Mouse (Mus musculus) urinary bladder, postnatal 10 days (tissue): ENCODE results near the gene Rnf39.

Experiments
- DNase-seq: peaks from one replicate; pipeline ENCODE4 v3.0.0; 2022; ENCODE audit warnings: low spot score

Gene Rnf39

DNA sequence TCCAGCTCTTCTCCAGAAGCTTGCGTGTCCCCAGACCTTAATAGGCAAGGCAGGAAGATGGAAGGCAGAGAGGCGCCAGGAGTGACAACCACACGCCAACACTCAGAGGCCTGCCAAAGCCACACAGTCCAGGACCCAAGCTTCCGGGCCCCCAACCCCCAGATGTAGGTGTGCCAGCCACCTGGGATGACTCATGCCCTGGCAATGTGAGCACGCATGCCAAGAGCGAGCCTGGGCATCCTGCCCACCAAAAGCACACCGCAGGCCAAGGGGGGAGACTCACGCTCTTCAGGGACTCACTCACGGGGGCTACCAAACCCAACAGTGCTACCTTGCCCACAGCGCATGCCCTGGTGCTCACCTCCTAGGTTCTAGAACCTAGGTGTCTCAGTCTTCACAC lies 327 bp upstream of the Rnf39 start:
- peak; percentile 17 for DNase-seq

DNA sequence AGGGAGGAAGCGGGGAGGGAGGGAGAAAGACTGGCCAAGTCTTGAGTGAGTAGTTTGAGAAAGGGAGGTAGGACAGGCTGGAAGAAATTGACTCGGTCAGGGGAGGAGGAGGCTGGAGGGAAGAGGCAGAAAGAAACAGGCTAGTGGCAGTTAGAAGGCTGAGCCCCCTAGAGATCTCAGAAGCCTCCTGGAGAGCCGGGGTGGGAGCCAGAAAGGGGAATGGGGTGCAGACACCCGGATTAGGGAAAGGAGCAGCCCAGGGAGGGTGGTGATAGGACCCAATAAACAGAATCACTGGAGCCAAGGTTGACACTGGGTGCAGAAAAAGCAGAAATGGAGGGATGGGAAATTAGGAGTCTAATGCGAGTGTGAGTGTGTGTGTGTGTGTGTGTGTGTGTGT lies 973 bp downstream of the Rnf39 start:
- no peak for DNase-seq

DNA sequence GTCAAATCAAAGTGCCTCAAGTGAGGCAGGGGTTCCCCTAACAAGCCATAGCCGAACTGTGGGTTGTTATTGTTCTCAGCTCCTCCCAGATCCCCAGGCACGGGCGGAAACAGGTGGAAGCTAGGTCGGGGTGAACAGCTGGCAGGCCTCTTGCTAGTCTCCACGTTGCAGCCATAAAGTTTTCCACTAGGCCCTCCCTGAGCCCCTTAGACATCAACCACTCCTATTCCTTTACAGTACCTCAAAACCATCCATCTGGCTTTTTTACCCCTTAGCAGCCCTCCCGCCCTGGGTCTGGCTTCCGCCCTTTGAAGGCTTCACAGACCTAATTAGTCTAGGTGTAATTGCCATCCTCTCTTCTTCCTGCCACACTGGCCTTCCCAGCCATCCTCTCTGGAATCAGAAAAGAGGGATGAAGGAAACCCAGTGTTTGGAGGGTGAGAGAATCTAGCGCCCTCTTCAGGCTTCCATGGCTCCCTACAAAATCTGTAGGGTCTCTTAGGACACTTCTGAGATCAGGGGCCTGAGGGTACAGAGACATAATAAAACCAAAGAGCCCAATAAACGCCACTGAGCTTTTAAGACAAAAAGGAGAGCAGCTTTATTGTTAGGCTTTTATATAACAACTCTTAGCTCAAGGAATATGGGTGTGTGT lies 1.5 kb downstream of the Rnf39 start:
- no peak for DNase-seq

DNA sequence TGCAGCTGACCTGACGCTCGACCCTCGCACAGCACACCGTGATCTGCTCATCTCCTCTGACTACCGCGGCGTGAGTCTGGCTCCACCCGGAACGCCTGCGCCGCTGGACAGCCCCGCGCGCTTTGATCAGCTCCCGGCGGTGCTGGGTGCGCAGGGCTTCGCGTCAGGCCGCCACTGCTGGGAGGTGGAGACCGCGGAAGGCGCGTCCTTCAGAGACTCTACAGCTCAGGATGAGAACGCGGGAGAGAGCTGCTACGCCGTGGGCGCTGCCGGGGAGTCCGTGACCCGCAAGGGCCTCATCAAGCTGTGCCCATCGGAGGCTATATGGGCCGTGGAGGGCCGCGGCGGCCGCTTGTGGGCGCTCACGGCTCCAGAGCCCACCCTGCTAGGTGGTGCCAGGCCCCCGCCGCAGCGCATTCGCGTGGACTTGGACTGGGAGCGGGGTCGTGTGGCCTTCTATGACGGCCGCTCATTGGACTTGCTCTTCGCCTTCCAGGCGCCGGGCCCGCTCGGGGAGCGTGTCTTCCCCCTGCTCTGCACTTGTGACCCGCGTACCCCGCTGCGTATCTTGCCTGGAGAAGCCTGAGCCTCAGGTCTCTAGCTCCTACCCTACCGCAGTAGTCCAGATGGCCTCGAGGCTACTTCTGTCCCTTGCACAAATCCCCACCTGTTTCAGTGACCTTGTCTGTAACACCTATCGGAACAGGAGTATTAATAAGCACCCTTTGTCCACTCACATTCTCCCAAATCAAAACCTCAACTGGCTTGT lies 4.5 kb downstream of the Rnf39 start:
- DNase-seq, result no peak

DNA sequence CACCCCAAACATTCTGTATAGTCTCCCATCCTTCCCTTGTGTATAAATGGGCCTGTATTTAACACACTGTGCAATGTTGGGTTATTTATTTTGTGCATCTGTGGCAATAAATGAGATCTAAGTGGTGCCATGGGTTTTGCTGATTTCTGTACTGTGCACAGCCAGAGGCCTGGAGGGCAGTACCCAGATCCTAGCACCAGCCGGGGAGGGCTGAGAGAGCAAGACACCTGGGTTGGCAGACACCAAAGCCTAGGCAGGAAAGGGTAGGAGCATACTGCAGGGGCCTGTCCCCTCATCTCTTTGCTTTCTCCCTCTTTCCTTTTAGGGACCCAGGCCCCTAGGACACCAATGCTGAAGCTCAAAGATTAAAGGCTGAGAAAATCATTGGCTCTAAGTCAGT lies 5.6 kb downstream of the Rnf39 start:
- DNase-seq, result no peak

DNA sequence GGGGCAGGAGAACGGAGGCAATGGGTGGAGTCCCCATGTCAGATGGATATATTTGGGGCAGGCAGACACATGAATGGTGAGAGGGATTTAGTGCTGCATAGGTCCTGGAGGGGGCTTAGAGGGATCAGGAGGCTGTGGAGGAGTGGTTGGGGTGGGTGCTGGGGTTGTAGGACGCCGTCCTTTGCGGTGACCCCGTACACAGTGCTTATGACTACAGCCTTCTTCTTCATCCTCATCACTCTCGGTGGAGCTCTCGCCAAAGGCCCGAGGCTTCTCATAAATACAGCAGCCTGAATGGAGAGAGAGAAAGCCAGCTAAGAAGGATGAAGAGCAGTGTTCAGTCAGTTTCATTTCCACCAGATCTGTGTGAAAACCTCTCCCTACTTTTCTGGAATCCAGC lies 6.5 kb downstream of the Rnf39 start:
- no peak for DNase-seq

- peak; percentile 81 for DNase-seq
These were observed 8.5 kb downstream of the Rnf39 start, which contains the start of gene Ppp1r11 for GRCm38 (mm10) chr17:36950981-36951947. Gene Ppp1r11, minus strand, starts transcription at chr17:36951741.

- DNase-seq, result no peak
These were observed 9.9 kb downstream of the Rnf39 start for GRCm38 (mm10) chr17:36952631-36953030.

GRCm38 (mm10) chr17:36953062-36953461 lies 10.3 kb downstream of the Rnf39 start:
- no peak for DNase-seq

DNA sequence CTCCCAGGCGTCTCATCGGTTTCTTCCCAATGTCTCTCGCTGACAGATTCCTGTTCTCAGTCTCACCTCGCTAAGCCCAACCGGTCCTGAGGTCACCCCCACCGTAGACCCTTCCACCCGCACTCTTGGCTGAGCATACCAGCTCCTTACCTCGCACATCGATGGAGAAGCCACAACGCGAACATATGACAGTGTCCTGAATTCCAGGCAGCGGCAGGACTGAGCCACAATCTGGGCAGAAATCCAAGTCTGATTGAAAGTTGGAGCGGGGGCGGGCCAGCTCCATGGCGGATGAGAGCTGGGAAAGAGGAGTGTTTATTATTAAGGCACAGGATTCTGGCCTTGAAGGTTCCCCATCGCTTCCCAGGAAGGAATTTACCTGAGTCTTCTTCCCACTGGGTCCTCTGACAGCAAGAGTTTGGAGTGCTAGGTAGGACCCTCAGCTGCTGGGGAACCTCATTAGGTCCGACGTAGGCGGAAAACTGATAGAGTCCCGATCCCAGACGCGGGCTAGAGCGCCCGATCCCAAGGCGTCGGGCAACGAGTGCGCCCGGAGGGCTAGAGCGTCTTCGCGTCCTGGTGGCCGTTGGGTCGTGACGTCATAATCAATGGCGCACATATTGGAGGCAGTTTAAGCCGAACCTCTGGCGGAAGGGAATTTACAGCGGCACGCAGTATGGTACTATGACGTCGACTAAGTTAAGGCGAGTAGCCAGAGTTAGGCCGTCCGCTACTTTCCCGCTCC lies 15.5 kb downstream of the Rnf39 start, which contains the start of the genes Znrd1 and Znrd1as:
TSS of gene Znrd1 (minus strand) at position 561 of the 745 bp plus-strand sequence.
TSS of gene Znrd1as (plus strand) at position 594 of the 745 bp plus-strand sequence.
- peak; percentile 76 for DNase-seq

DNA sequence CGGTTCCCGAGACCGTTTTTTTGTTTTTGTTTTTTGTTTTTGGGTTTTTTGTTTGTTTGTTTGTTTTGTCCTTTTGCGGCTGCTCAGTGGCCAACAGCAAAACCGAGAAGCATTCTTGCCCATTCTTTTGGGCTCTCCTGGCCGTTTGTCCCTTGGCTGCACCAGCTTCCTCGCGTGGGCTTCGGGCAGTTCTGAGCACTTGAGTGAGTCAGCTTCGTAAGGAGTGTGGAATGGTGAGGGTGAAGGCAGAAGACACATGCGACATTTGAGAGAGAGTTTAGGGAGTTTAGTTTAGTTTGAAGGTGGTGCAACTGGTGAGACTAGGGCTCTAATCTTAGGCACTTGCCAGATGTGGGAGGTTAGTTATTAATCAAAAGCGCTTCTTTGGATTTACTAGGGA lies 16.2 kb downstream of the Rnf39 start:
- DNase-seq, result no peak

DNA sequence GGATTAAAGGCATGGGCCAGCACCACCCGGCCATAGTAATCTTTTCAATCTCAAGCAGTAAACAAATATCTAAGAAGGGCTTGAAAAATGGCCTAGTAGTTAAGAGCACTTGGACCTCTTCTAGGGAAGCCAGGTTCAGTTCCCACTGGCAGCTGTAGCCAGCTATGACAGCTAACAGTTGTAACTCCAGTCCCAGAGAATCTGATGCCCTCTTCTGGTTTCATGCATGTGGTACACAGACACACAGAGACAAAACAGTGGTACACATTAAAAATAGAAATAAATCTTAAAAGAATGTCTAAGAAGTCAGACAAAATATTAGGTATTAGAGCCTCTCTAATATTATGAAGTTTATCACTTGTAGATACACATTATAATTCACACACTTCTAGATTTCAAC lies 18.4 kb downstream of the Rnf39 start:
- no peak for DNase-seq

- DNase-seq, result no peak
These were observed 24.2 kb downstream of the Rnf39 start for GRCm38 (mm10) chr17:36966875-36967274.

- DNase-seq, result no peak
These were observed 27.7 kb downstream of the Rnf39 start for GRCm38 (mm10) chr17:36970316-36970890.

DNA sequence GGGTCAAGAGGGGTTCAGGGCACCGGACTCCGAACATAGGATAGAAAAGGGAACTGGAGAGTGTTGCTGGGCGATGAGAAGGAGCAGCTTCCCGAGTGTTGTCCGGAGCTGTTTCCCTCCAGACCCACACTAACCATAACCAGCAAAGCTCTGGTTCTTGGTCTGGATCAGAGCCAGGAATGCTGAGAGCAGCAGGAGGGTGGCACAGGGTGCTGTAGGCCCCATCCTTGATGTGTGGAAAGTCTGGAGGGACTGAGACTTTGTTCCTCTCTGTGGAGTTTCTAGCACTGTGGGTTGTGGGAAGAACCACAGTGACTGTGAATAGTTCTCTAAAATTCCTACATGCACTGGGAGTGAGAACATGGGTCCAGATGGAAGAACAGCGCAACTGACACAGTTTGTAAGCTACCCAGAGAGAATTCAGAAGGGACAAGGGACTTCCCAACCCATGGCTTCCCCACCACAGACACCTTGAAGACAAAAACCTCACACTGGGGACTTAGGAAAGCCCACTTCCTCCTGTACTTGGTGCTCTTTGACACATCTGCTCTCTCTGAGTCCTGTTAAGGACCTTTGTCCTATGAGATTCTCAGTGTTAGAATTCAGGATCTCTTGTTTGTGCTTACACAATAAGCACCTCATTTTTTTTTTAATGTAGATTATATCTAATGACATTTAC lies 28.6 kb downstream of the Rnf39 start:
- no peak for DNase-seq

DNA sequence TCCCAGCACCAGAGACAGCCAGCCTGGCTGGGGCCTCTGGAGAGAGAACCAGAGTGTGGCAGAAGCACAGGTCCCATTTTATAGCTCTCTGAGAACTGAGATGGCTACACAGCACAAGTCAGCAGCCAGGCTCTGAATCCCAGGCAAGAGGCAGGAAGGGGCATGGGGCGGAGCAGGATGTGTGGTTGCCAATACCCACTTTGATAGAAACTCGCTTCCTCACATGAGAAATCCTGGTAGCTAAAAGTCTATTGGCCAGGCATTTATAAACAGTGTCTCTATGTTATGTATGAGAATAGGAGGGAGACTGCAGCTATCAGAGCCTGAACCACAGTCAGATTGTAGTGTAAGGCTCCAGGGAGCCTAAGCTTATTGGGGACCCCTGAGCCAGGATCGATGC lies 30.1 kb downstream of the Rnf39 start:
- DNase-seq, result no peak

DNA sequence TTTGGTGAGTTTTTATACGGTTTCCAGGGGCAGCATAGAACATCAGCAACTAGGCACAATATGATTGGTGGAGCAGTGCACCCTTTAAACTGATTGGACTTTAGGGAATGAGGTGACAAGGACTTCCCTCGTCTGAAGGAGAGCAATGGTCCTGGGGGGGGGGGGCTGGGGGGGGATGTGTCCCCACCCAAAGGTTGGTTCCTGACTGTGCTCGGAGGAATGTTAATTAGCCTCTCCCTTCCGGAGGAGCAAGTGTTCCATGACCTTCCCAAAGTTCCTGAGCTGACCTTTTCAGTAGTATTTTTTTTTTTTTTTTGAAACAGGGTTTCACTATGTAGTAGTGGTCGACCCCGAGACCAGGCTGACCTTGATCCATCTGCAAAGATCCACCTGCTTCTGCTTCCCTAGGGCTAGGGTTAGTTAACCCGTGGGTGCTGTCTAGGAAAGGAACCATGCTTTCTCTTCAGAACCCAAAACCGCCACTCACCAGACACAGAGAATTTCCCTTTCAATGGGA lies 30.6 kb downstream of the Rnf39 start:
- no peak for DNase-seq

DNA sequence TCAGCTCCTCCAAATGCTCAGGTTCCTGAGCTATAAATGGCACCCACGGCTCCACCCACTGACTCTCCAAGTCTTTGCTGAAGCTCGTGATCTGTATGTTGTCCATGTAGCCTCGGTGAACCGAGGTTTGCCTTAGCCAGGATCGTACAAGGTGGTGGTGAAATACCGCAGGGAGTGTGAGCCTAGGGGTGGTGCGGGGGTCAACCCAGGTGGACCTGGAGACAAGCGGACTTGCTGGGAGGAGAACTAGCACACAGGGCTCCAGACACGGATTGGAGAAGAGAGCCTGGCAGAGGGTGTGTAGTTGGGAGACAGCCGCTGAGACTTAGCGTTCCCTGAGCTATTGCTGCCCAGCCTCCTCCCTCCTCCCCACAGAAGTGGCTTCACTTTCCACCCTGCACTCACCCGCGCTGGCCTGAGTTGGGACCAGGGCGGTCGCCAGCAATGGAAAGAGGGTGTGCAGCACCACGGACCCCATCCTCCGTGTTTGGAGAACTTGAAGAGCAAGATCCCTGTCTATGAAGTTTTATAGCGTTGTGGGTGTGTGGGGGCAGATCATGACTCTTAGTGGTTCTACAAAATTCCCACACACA lies 38.6 kb downstream of the Rnf39 start, which contains the start of gene 2410137M14Rik:
TSS of gene 2410137M14Rik (minus strand) at position 17 of the 593 bp plus-strand sequence.
- DNase-seq, result no peak

GRCm38 (mm10) chr17:36981845-36982244 lies 39.1 kb downstream of the Rnf39 start:
- DNase-seq, result no peak
